Mouse (Mus musculus): Measurements from ENCODE around the gene Necab3.

The Necab3 gene

DNA sequence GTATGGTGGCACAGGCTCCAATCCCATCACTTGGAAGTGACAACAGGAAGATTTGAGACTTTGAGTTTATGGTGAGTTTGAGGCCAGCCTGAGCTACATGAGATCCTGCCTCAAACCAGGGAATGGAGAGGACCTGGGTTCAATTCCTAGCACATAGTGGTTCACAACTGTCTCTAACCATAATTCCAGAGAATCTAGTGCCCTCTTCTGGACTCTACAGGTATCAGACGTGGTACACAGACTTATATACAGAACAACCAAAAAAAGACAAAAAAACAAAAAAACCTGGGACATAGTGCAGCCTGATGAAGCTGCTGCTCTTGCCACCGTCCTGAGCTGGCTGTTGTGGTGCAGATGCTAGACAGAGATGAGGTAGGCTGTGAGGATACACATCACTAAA is 17.1 kb downstream of the Necab3 start:
- DNase-seq, result no peak

DNA sequence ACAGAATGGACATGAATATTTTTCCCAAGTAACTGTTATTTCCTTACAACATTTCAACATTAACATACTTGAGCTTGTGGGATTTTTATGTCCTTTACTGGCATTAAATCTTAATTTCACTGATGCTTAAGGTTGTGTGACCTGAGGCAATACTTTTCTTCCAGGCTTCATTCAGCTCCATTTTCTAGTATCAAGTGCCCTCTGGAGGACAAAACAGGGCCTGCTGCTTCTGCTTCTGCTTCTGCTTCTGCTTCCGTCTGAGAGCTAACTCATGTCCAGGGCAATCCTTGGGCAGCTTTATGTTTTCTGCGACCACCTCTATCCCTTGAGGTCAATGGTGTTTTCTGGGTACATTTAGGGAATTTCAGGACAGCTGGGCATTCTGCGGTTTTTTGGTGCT is 19.0 kb downstream of the Necab3 start:
- DNase-seq, result peak; percentile 75

DNA sequence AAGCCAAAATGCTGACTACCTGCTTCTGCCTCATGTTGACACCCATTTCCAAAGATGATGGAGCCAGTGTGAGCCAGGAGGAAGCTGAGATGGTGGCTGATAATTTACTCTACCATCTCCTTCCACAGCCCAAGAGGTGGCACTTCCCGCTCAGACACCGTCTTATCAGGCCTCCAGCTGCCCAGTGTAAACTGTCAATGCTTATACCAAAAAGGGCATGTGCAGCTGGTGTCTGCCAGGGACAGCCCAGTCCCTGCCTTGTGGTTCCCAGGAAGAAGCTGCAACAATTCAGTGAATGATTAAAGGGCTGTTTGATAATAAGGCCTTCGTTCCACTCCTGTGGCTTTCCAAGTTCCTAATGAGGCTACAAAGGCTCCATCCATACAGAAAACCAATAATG is 20.0 kb downstream of the Necab3 start:
- DNase-seq, result peak; percentile 70

GRCm38 (mm10) chr2:154538310-154538709 is 20.4 kb downstream of the Necab3 start:
- no peak for DNase-seq

DNA sequence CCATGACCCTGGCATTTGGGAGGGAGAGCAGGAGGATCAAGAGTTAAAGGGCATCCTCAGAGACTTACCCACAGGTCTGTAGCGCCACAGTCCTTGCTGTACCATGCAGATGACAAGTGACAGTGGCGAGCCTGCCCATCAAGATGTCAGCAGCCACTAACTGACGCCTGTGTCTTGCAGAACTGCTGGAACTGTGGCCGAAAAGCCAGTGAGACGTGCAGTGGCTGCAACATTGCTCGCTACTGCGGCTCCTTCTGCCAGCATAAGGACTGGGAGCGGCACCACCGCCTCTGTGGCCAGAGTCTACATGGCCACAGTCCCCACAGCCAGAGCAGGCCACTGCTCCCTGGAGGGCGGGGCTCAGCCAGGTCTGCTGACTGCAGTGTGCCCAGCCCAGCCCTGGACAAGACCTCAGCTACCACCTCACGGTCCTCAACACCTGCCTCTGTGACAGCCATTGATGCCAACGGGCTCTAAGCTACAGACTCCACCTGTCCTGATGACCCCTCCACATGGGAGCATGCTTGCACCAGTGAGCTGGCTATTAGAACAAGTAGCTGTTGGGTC is 23.9 kb downstream of the Necab3 start:
- no peak for DNase-seq

DNA sequence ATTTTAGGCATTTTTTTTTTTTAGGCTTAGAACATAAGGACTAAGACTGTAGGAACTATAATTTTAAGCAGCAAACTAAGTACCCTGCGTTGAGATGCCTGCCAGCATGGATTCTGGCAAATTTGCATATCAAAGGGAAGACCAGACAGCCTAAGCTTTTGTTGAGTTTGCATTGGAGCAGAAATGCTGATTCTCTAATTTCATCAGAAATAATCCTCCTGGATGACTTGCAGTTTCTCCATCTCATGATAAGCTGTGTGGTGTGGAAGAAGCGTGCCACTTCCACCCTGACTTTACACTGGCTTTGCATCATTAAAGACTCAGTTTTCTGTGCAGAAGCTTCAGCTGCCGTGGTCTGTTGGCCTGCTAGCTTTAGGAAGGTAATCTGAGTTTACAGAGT is 25.8 kb downstream of the Necab3 start:
- DNase-seq, result peak; percentile 32

- DNase-seq, result no peak
Measured at GRCm38 (mm10) chr2:154526531-154526930, 32.2 kb downstream of the Necab3 start.

- DNase-seq, result no peak
Measured at GRCm38 (mm10) chr2:154525285-154525684, 33.4 kb downstream of the Necab3 start.

DNA sequence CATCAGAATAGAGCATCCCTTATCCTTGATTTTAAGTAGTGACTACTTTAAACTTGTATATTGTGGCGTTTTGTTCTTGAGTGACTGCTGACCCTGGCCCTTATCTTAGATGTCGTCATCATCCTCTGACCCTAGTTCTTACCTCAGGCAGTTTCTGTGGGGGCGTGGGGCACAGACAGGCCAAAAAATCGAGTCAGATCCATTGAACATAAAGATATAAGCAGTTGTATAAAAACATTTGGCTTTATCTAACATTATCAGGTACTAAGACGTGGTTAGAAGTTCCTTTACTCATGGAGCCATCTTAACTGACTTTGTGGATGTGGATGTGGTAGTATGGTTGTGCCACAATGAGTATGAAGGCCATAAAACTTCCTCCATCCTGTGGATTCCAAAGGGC is 36.4 kb downstream of the Necab3 start:
- no peak for DNase-seq

DNA sequence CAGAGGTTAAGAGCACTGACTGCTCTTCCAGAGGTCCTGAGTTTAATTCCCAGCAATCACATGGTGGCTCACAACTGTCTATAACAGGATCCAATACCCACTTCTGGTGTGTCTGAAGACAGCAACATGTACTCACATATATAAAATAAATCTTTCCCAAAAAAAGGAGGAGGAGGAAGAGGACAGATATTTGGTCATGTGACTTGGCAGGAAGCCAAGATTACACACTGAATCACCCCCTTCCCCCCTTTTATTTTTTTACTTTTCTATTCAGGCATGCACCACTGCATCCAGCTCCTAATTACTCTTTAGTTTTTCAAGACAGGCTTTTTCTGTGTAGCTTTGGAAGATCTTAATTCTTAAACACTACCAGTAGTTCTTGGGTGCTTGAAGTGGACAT is 37.2 kb downstream of the Necab3 start:
- DNase-seq, result no peak

GRCm38 (mm10) chr2:154517424-154517823 is 41.3 kb downstream of the Necab3 start:
- DNase-seq, result no peak

GRCm38 (mm10) chr2:154516944-154517343 is 41.7 kb downstream of the Necab3 start:
- no peak for DNase-seq

DNA sequence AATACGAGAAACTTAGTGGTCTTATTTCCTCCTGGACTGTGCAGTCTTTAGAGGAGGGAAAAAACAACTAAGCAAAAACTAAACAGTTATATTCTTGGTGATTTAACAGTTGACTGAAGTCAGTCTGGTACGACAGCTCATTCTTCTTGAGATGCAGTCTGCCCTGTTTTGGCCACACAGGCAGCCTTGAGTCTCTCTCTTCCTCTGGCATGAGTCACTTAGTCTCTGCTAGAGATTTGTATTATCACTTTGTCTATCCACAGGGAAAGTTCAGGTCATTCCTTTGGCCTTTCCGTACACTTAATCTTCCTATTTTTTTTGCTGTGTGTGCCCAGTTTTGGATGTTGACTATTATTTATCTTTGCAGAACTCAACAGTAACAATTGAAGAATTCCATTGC is 48.5 kb downstream of the Necab3 start:
- no peak for DNase-seq

- no peak for DNase-seq
Measured at GRCm38 (mm10) chr2:154508450-154508849, 50.2 kb downstream of the Necab3 start.

DNA sequence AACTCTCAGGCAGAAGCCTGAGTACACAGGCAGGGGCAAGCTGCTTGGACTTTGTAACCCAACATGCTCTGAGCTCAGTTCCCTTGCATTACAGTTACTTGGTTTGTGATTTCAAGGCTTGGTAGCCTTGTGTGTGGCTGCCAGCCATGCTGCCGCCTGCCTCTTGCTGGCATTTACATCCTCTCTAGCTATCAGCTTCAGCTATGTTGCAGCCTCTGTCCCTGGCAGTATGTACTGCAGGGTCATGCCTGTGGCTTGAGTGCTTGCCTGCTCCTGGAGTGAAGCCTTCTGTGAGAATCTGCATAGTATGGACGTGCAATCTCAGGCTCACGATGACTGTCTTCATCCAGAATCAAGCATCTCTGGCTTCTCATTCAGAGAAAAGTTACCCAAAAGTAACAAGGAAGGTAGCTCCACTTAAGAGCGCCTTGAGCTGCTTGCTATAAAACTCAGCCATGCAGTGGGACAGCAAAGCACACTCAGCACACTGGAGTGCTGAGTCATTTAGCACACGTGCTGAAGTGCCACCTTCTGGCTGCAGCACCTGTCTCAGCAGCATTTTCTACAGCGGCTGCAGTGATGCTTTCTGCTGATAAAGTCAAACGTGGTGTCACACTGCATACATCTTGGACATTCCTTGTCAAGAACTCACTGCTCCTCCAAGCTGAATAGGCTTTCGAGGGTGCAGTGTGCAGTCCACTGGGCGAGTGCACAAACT is 51.0 kb downstream of the Necab3 start:
- DNase-seq, result peak; percentile 9

DNA sequence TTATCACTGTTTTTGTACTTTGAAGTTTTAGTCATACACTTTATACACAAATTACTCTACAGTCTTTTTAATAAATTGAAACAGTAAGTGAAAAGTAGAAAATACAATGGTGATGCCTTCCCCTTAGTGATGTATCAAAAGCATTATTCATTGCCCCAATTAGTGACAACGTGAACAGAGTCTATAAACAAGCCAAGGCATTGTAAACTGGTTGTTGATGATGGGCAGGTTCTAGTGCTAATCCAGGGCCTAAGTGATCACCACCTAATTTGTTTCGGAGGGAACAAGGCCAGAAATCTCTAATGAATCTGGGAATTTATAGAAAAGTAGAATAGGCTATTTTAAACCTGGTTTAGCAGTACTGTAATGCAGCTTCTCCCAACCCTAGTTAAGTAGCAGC is 51.6 kb downstream of the Necab3 start:
- DNase-seq, result peak; percentile 52

GRCm38 (mm10) chr2:154500758-154501157 is 57.9 kb downstream of the Necab3 start:
- no peak for DNase-seq

DNA sequence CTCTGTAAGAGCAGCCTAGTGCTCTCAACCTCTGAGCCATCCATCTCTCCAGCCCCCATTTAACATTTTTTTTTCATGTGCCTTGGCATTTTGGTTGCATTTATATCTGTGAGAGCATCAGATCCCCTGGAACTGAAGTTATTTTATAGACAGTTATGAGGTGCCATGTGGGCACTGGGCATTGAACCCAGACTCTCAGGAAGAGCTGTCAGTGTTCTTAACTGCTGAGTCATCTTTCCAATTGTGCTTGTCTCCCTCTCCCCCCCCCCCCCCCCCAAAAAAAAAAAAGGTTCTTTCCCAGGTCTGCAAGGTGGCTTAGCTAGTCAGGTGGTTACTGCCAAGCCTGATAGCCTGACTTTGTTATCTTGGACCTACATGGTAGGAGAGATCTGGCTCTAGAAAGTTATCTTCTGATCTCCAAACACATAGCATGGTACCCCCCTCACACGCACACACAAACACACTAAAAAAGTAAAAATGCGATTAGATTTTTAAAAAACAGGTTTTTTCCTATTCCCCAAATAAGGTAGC is 58.9 kb downstream of the Necab3 start:
- DNase-seq, result no peak

DNA sequence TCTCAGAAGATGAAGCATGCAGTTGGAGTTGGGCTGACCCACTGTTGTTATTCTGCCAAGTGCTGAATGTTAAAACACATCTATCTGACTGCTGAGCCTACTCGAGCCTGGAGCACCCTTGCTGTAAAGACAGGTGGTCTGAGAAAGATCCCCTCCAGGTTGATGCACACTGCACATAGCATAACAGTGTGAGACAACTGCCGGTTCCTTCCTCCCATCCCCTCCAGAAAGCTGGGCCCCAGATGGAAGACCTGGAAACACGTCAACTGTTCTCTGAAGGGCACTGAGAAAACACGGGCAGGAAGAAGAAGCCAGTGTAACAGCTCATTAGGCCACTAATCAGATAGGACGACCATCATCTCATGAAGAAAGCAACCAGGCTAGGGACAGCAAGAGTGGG is 60.1 kb downstream of the Necab3 start:
- no peak for DNase-seq

DNA sequence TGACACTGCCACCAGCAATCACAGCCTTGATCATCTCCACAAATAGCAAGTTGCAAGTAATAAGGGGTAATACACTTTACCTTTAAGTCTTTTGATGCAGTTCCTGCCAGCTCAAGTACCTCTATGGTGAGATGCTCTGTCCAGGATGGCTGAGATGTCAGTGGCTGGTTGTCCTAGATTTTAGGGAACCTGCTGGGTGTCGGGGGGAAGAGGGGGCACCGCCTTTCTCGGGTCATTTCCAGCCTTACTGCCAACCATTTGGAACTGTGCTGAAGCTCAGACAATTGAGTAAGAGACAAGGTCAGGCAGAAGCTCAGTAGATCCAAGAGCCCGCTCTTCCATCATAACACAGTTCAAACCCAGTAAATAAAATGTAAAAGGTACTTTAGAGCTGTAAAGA is 63.7 kb downstream of the Necab3 start:
- DNase-seq, result no peak
